Mouse (Mus musculus) E14TG2a.4 (cell line): ENCODE results near the gene Dnajc8.
"Not testable (repeated sequence)": the region's sequence is repeated elsewhere in the genome, so short reads cannot be mapped to it uniquely, and the experiment has no call there.

Source experiments
- H3K27me3 ChIP-seq: 2 replicates; pipeline ENCODE4 v1.6.1; 2014; ENCODE audit warnings: low read length, control low read depth; ENCODE audit not compliant: insufficient read depth
- H3K36me3 ChIP-seq: 2 replicates; pipeline ENCODE4 v1.6.1; 2014; ENCODE audit warnings: low read length, control low read depth; ENCODE audit not compliant: insufficient read depth
- H3K4me1 ChIP-seq: replicated peaks from 2 replicates; pipeline ENCODE4 v1.6.1; 2014; ENCODE audit warnings: low read depth, low read length, control low read depth
- H3K4me3 ChIP-seq: replicated peaks from 2 replicates; pipeline ENCODE4 v1.5.1; 2014; ENCODE audit warnings: mild to moderate bottlenecking, low read length
- H3K9me3 ChIP-seq: 2 replicates; pipeline ENCODE4 v1.6.1; 2014; ENCODE audit warnings: low read length, control low read depth
- CTCF ChIP-seq: conservative IDR thresholded peaks from 2 replicates; pipeline ENCODE4 v1.5.1; 2014; ENCODE audit warnings: low read length
- NANOG ChIP-seq: IDR thresholded peaks from 2 replicates; pipeline ENCODE4 v1.6.1; 2014; ENCODE audit warnings: borderline replicate concordance, low read length, mixed read lengths
- POU5F1 ChIP-seq: IDR thresholded peaks from 2 replicates; pipeline ENCODE4 v1.6.1; 2014; ENCODE audit warnings: low read length, borderline replicate concordance

Dnajc8 gene

GRCm38 (mm10) chr4:132592958-132593357, 57.6 kb downstream of the Dnajc8 start:
- H3K4me3 ChIP-seq = no peak overlapping the region
- H3K36me3 ChIP-seq = no peaks in the 10 kb centered on the region
- H3K4me1 ChIP-seq = peaks cover 29% of the 10 kb centered on the region
- no peaks in the 10 kb centered on the region for H3K9me3 ChIP-seq
- no peaks in the 10 kb centered on the region for H3K27me3 ChIP-seq
- TF ChIP-seq POU5F1 (no peak), CTCF (no peak), NANOG (no peak)

- Histone ChIP-seq H3K36me3 (no peaks in the 10 kb centered on the region), H3K4me3 (no peak overlapping the region), H3K4me1 (peaks cover 29% of the 10 kb centered on the region), H3K27me3 (no peaks in the 10 kb centered on the region), H3K9me3 (no peaks in the 10 kb centered on the region)
- TF ChIP-seq POU5F1 = no peak
- TF ChIP-seq NANOG = no peak
- TF ChIP-seq CTCF = no peak
These were observed 58.8 kb downstream of the Dnajc8 start for GRCm38 (mm10) chr4:132594191-132594590.

GRCm38 (mm10) chr4:132598861-132599260, 63.5 kb downstream of the Dnajc8 start:
- Histone ChIP-seq H3K9me3 (no peaks in the 10 kb centered on the region), H3K4me1 (peaks cover 16% of the 10 kb centered on the region), H3K27me3 (peaks cover 3% of the 10 kb centered on the region; the same call in 1 of the 2 replicates), H3K36me3 (no peaks in the 10 kb centered on the region), H3K4me3 (no peak overlapping the region)
- no peak for TF ChIP-seq POU5F1
- TF ChIP-seq CTCF = peak; percentile 42

- Histone ChIP-seq H3K4me1 (peaks cover 8% of the 10 kb centered on the region), H3K36me3 (no peaks in the 10 kb centered on the region), H3K4me3 (no peak overlapping the region), H3K9me3 (no peaks in the 10 kb centered on the region), H3K27me3 (peaks cover 3% of the 10 kb centered on the region; the same call in 1 of the 2 replicates)
- TF ChIP-seq NANOG = no peak
- no peak for TF ChIP-seq CTCF
- no peak for TF ChIP-seq POU5F1
These were observed 64.4 kb downstream of the Dnajc8 start for GRCm38 (mm10) chr4:132599764-132600163.

GRCm38 (mm10) chr4:132600465-132600864, 65.1 kb downstream of the Dnajc8 start:
- Histone ChIP-seq H3K36me3 (no peaks in the 10 kb centered on the region), H3K27me3 (peaks cover 3% of the 10 kb centered on the region; the same call in 1 of the 2 replicates), H3K4me1 (0 out of 2 replicates have a peak, but pooled peaks cover 3% of the 10 kb centered on the region), H3K4me3 (no peak overlapping the region), H3K9me3 (no peaks in the 10 kb centered on the region)
- TF ChIP-seq NANOG (no peak), CTCF (no peak), POU5F1 (no peak)

GRCm38 (mm10) chr4:132601242-132601641, 65.9 kb downstream of the Dnajc8 start:
- H3K36me3 ChIP-seq, H3K9me3 ChIP-seq, H3K4me1 ChIP-seq, H3K27me3 ChIP-seq, H3K4me3 ChIP-seq: not testable (repeated sequence)
